Mouse (Mus musculus) liver, embryonic 16.5 days (tissue): Measurements from ENCODE around the gene Elfn2. TPM values are rescaled to one million over a fixed set of nuclear protein-coding genes. Genes with fewer than 3 reads are reported as not detected.

Experiments used
- ATAC-seq: fragments of 200-750 bp; cut with Nextera tagmentation; 2 replicates; pipeline ENCODE4 v1.8.0; 2017; ENCODE audit warnings: low read depth, mild to moderate bottlenecking, moderate number of reproducible peaks, moderate library complexity
- H3K27ac ChIP-seq: fragments of 300-500 bp; sonication (generic); 2 replicates; pipeline ENCODE4 v1.5.1; 2014; ENCODE audit warnings: mild to moderate bottlenecking, low read length
- H3K27me3 ChIP-seq: fragments of 300-500 bp; sonication (generic); 2 replicates; pipeline ENCODE4 v1.6.1; 2014; ENCODE audit warnings: low read depth, low read length, mixed read lengths; ENCODE audit not compliant: control insufficient read depth, insufficient read depth
- H3K36me3 ChIP-seq: fragments of 300-500 bp; sonication (generic); 2 replicates; pipeline ENCODE4 v1.6.1; 2014; ENCODE audit warnings: mild to moderate bottlenecking; ENCODE audit not compliant: control insufficient read depth, insufficient read depth
- H3K4me1 ChIP-seq: fragments of 300-500 bp; sonication (generic); 2 replicates; pipeline ENCODE4 v1.6.1; 2014; ENCODE audit warnings: low read depth, low read length, mixed read lengths; ENCODE audit not compliant: control insufficient read depth
- H3K4me2 ChIP-seq: fragments of 300-500 bp; sonication (generic); 2 replicates; pipeline ENCODE4 v1.6.1; 2014; ENCODE audit warnings: low read depth, low read length, mixed read lengths
- H3K4me3 ChIP-seq: fragments of 300-500 bp; sonication (generic); 2 replicates; pipeline ENCODE4 v1.5.1; 2014; ENCODE audit warnings: low read depth, mild to moderate bottlenecking, low read length
- H3K9ac ChIP-seq: fragments of 300-500 bp; sonication (generic); 2 replicates; pipeline ENCODE4 v1.6.1; 2014; ENCODE audit warnings: low read depth, low read length
- H3K9me3 ChIP-seq: fragments of 300-500 bp; sonication (generic); replicated peaks from 2 replicates; pipeline ENCODE4 v1.6.1; 2016; ENCODE audit warnings: low read length; ENCODE audit not compliant: control insufficient read depth
- WGBS: fragments of 180-500 bp; shearing (Covaris S2); extraction: QIAGEN DNeasy Blood & Tissue Kit; methylation state at CpG from one replicate; pipeline ENCODE4 v1.1.7; 2014; ENCODE audit not compliant: insufficient replicate concordance; 5-methylcytosine and 5-hydroxymethylcytosine counted together
- polyA plus RNA-seq: library from polyadenylated mRNA; unstranded; fragments of >200 nt; fragmentation: Nextera tagmentation; extraction: Ambion mirVana; gene quantifications from 2 replicates; pipeline ENCODE4 v1.2.1, GENCODE M21; 2015

Gene Elfn2
- polyA plus RNA-seq, 1 experiment from 2014 or later = not detected

- Histone ChIP-seq H3K9ac (no peak overlapping the region), H3K4me3 (no peak overlapping the region), H3K27me3 (no peaks in the 10 kb centered on the region; the same call in 1 of the 2 replicates), H3K36me3 (no peaks in the 10 kb centered on the region), H3K27ac (no peak overlapping the region), H3K9me3 (no peaks in the 10 kb centered on the region), H3K4me2 (no peak overlapping the region), H3K4me1 (no peaks in the 10 kb centered on the region)
- 74% methylated on average over 8 of the region's 8 CpGs for WGBS
- ATAC-seq = no peak
Measured at GRCm38 (mm10) chr15:78681301-78681700, 37.3 kb downstream of the Elfn2 start.

GRCm38 (mm10) chr15:78680291-78680690, 38.3 kb downstream of the Elfn2 start:
- Histone ChIP-seq H3K4me2 (no peak overlapping the region), H3K36me3 (no peaks in the 10 kb centered on the region), H3K4me3 (no peak overlapping the region), H3K27ac (no peak overlapping the region), H3K27me3 (no peaks in the 10 kb centered on the region; the same call in 1 of the 2 replicates), H3K4me1 (no peaks in the 10 kb centered on the region), H3K9me3 (no peaks in the 10 kb centered on the region), H3K9ac (no peak overlapping the region)
- no peak for ATAC-seq
- 73% methylated on average over 22 of the region's 22 CpGs for WGBS

- no peaks in the 10 kb centered on the region for H3K9me3 ChIP-seq
- no peak overlapping the region for H3K4me3 ChIP-seq
- no peak for ATAC-seq
- 41% methylated on average over 5 of the region's 5 CpGs for WGBS
- no peaks in the 10 kb centered on the region for H3K36me3 ChIP-seq
- no peak overlapping the region for H3K27ac ChIP-seq
- H3K4me2 ChIP-seq = no peak overlapping the region
- H3K4me1 ChIP-seq = no peaks in the 10 kb centered on the region
- peaks cover 15% of the 10 kb centered on the region for H3K27me3 ChIP-seq
- H3K9ac ChIP-seq = no peak overlapping the region
Measured at GRCm38 (mm10) chr15:78677708-78678107, 40.9 kb downstream of the Elfn2 start.

DNA sequence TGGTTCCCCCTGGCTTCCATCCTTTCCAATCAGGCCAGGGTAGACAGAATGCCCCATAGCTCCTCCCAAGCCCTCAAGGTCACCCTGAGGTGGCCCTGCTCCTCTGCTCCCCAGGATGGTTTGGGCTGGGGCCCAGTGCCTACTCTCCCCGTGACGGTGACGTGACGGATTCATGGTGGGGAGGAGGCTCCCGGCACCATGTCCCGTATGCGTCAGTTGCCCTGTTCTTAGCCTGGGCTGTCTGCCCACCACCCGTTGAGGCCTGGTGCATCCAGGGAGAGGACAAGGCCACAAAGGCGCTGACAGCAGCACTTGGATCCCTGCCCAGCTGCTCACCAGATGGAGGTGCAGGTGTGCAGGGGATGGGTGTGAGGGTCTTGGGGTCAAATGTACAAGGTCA, 41.6 kb downstream of the Elfn2 start:
- WGBS = 60% methylated on average over 9 of the region's 9 CpGs
- Histone ChIP-seq H3K9me3 (no peaks in the 10 kb centered on the region), H3K4me3 (no peak overlapping the region), H3K27me3 (peaks cover 22% of the 10 kb centered on the region), H3K9ac (no peak overlapping the region), H3K4me1 (no peaks in the 10 kb centered on the region), H3K36me3 (no peaks in the 10 kb centered on the region), H3K27ac (no peak overlapping the region), H3K4me2 (no peak overlapping the region)
- ATAC-seq = no peak

GRCm38 (mm10) chr15:78674912-78675412, 43.6 kb downstream of the Elfn2 start:
- H3K27ac ChIP-seq = no peak overlapping the region
- 36% methylated on average over 6 of the region's 6 CpGs for WGBS
- no peak overlapping the region for H3K4me3 ChIP-seq
- no peaks in the 10 kb centered on the region for H3K9me3 ChIP-seq
- ATAC-seq = no peak
- no peaks in the 10 kb centered on the region for H3K36me3 ChIP-seq
- no peaks in the 10 kb centered on the region for H3K4me1 ChIP-seq
- no peak overlapping the region for H3K9ac ChIP-seq
- peaks cover 30% of the 10 kb centered on the region for H3K27me3 ChIP-seq
- no peak overlapping the region for H3K4me2 ChIP-seq

DNA sequence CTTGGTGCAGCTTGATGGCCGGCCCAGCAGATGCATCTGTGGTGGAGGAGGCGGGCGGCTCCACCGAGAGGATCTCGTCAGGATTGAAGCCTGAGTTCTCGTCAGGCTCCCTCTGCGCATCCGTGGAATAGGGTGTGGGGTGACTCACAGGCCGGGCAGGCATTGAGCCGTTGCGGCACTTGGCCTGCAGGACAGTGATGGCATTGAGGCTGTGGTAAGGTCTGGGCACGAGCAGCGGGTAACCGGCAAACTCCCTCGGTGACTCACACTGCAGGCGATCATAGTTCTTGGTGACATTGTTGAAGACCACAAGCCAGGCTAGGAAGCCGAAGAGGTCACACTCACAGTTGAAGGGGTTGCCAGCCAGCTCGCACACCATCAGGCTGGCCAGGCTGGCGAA, 45.1 kb downstream of the Elfn2 start:
- Histone ChIP-seq H3K4me1 (no peaks in the 10 kb centered on the region), H3K27me3 (peaks cover 30% of the 10 kb centered on the region), H3K4me2 (no peak overlapping the region), H3K36me3 (no peaks in the 10 kb centered on the region), H3K4me3 (no peak overlapping the region), H3K9ac (no peak overlapping the region), H3K9me3 (no peaks in the 10 kb centered on the region), H3K27ac (no peak overlapping the region)
- 64% methylated on average over 19 of the region's 19 CpGs for WGBS
- ATAC-seq = no peak

- ATAC-seq = no peak
- Histone ChIP-seq H3K9me3 (no peaks in the 10 kb centered on the region), H3K27ac (no peak overlapping the region), H3K4me2 (no peak overlapping the region), H3K36me3 (no peaks in the 10 kb centered on the region), H3K9ac (no peak overlapping the region), H3K4me1 (no peaks in the 10 kb centered on the region), H3K27me3 (peaks cover 30% of the 10 kb centered on the region), H3K4me3 (no peak overlapping the region)
- WGBS = 41% methylated on average over 5 of the region's 5 CpGs
Measured at GRCm38 (mm10) chr15:78670341-78670740, 48.2 kb downstream of the Elfn2 start.

GRCm38 (mm10) chr15:78669221-78669871, 49.2 kb downstream of the Elfn2 start:
- 44% methylated on average over 10 of the region's 10 CpGs for WGBS
- H3K4me3 ChIP-seq = no peak overlapping the region
- H3K27me3 ChIP-seq = peaks cover 30% of the 10 kb centered on the region
- H3K9ac ChIP-seq = no peak overlapping the region
- H3K27ac ChIP-seq = no peak overlapping the region
- no peaks in the 10 kb centered on the region for H3K4me1 ChIP-seq
- no peaks in the 10 kb centered on the region for H3K9me3 ChIP-seq
- ATAC-seq = no peak
- no peak overlapping the region for H3K4me2 ChIP-seq
- H3K36me3 ChIP-seq = no peaks in the 10 kb centered on the region

DNA sequence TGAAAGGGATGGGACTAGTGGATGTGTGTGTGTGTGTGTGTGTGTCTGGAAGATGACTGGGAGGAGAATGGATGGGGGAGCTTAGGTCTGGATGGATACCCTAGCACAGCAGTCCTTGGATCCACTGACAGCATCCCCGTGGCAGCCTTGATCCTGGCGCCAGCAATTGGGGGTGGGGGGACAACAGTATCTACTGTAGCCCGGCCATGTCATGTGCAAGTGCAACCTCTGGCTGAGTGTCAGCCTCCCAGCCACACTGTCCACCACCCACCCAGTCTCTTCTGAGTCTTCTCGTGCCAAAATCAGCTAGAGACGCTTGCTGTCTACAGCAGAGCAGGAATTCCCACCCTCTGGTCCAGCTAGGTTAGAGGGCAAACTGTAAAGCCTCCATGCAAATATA, 54.3 kb downstream of the Elfn2 start:
- no peak for ATAC-seq
- no peaks in the 10 kb centered on the region for H3K9me3 ChIP-seq
- H3K36me3 ChIP-seq = no peaks in the 10 kb centered on the region
- H3K27ac ChIP-seq = no peak overlapping the region
- H3K4me2 ChIP-seq = no peak overlapping the region
- H3K4me3 ChIP-seq = no peak overlapping the region
- H3K27me3 ChIP-seq = no peaks in the 10 kb centered on the region
- H3K4me1 ChIP-seq = no peaks in the 10 kb centered on the region
- H3K9ac ChIP-seq = no peak overlapping the region
- WGBS = 40% methylated on average over 5 of the region's 5 CpGs
